ENCODE assay signal across 10 mouse cellular contexts in genomic region chr12:108766866-108767265, GRCm38 (mm10). TPM values are rescaled to one million over a fixed set of nuclear protein-coding genes. Genes with fewer than 3 reads are reported as not detected.
A peak's percentile ranks its signal among the peaks of the same experiment; 100 is the strongest.
DNase-seq lines count a peak whose midpoint lies in the region; ATAC-seq lines count a peak whose summit lies in the region.
"Had no signal": no experiment of that assay in that cellular context is flagged by ENCODE, and none has a peak within 500 bp of the region (broad histone marks: within the 10 kb centered on the region; RNA-seq: fewer than 3 reads in every experiment).

No protein-coding gene starts in this region.

- no peak overlapping the region for H3K27ac ChIP-seq in lung, embryonic 16.5 days (ENCODE audit: low read length)
- no peak overlapping the region; the same call in 1 of the 2 replicates for H3K27ac ChIP-seq in limb, embryonic 13.5 days
- peak overlapping the region; percentile 92; the same call in 1 of the 2 replicates for H3K27ac ChIP-seq in stomach, embryonic 16.5 days (ENCODE audit: low read length)

- no peak overlapping the region for H3K9ac ChIP-seq in lung, embryonic 16.5 days (ENCODE audit: low read length)
- no peak overlapping the region for H3K9ac ChIP-seq in limb, embryonic 13.5 days
- peak overlapping the region; percentile 72 for H3K9ac ChIP-seq in stomach, embryonic 16.5 days (ENCODE audit: low read length)

- WGBS in lung, embryonic 16.5 days, result 41% methylated on average over 7 of the region's 7 CpGs
- WGBS in limb, embryonic 13.5 days, result 57% methylated on average over 7 of the region's 7 CpGs
- WGBS in stomach, embryonic 16.5 days, result 35% methylated on average over 7 of the region's 7 CpGs

- H3K4me1 ChIP-seq in lung, embryonic 16.5 days (replicated peaks; ENCODE audit: control insufficient read depth, insufficient read depth, low read length), result peaks cover 15% of the 10 kb centered on the region
- H3K4me1 ChIP-seq in limb, embryonic 13.5 days, result peaks cover 23% of the 10 kb centered on the region
- H3K4me1 ChIP-seq in stomach, embryonic 16.5 days (ENCODE audit: control insufficient read depth, insufficient read depth, low read length), result peaks cover 17% of the 10 kb centered on the region

- peak; percentile 90 for DNase-seq in heart, adult 11 months
- no peak for DNase-seq in heart, postnatal 4 days
- no peak for DNase-seq in lung, postnatal 25 days (ENCODE audit: low spot score)
- DNase-seq in Muller cell, postnatal 12 days (ENCODE audit: inconsistent ontology term), result no peak
- DNase-seq in natural killer cell, adult 2 months (ENCODE audit: low spot score in 2 of 2), result no peak
- DNase-seq: adrenal gland, adult 2 months; left cerebral cortex, postnatal 4 days had no signal

- no peaks in the 10 kb centered on the region for H3K27me3 ChIP-seq in lung, embryonic 16.5 days (ENCODE audit: control insufficient read depth, insufficient read depth, low read depth, low read length)
- no peaks in the 10 kb centered on the region for H3K27me3 ChIP-seq in limb, embryonic 13.5 days
- H3K27me3 ChIP-seq in stomach, embryonic 16.5 days (ENCODE audit: control insufficient read depth, insufficient read depth, low read length), result no peaks in the 10 kb centered on the region

- no peak for ATAC-seq in lung, embryonic 16.5 days (ENCODE audit: low read depth)
- no peak for ATAC-seq in limb, embryonic 13.5 days (ENCODE audit: low FRiP score, low read depth)
- no peak for ATAC-seq in stomach, embryonic 16.5 days (ENCODE audit: insufficient read depth, low FRiP score)

- peak overlapping the region; percentile 63; the same call in 1 of the 2 replicates for H3K4me2 ChIP-seq in lung, embryonic 16.5 days (ENCODE audit: low read depth, low read length)
- H3K4me2 ChIP-seq in limb, embryonic 13.5 days (replicated peaks), result peak overlapping the region; percentile 63
- H3K4me2 ChIP-seq in stomach, embryonic 16.5 days (ENCODE audit: low read depth, low read length), result peak overlapping the region; percentile 74

- H3K36me3 ChIP-seq in lung, embryonic 16.5 days (ENCODE audit: control insufficient read depth, insufficient read depth, low read length), result no peaks in the 10 kb centered on the region
- no peaks in the 10 kb centered on the region for H3K36me3 ChIP-seq in limb, embryonic 13.5 days
- H3K36me3 ChIP-seq in stomach, embryonic 16.5 days (ENCODE audit: control insufficient read depth, insufficient read depth, low read length), result no peaks in the 10 kb centered on the region

- H3K9me3 ChIP-seq in lung, embryonic 16.5 days (ENCODE audit: control insufficient read depth, low read length), result no peaks in the 10 kb centered on the region
- no peaks in the 10 kb centered on the region for H3K9me3 ChIP-seq in limb, embryonic 13.5 days
- H3K9me3 ChIP-seq in stomach, embryonic 16.5 days (replicated peaks; ENCODE audit: control insufficient read depth, low read length), result no peaks in the 10 kb centered on the region

- H3K4me3 ChIP-seq in lung, embryonic 16.5 days (ENCODE audit: low read length), result no peak overlapping the region
- no peak overlapping the region for H3K4me3 ChIP-seq in limb, embryonic 13.5 days
- peak overlapping the region; percentile 46 for H3K4me3 ChIP-seq in stomach, embryonic 16.5 days (replicated peaks; ENCODE audit: low read length)

RNA-seq across cellular contexts. Expression of gene Yy1, which starts 25.9 kb away (rescaled TPM):
- 10 to 100 TPM; 39.6 to 40.5 TPM for total RNA-seq in heart, postnatal 4 days (2021)
- polyA plus RNA-seq in lung, embryonic 16.5 days (2015; fragmentation: Nextera tagmentation; extraction: Ambion mirVana), result 14.6 and 14.9 TPM in 2 replicates
- polyA plus RNA-seq in limb, embryonic 13.5 days (2015; fragmentation: Nextera tagmentation; extraction: Ambion mirVana), result 17.4 and 17.6 TPM in 2 replicates
- polyA plus RNA-seq in stomach, embryonic 16.5 days (2015; fragmentation: Nextera tagmentation; extraction: Ambion mirVana), result 11.6 and 14.3 TPM in 2 replicates
